Mouse (Mus musculus): ENCODE measurements around the gene Gcnt2.

DNA sequence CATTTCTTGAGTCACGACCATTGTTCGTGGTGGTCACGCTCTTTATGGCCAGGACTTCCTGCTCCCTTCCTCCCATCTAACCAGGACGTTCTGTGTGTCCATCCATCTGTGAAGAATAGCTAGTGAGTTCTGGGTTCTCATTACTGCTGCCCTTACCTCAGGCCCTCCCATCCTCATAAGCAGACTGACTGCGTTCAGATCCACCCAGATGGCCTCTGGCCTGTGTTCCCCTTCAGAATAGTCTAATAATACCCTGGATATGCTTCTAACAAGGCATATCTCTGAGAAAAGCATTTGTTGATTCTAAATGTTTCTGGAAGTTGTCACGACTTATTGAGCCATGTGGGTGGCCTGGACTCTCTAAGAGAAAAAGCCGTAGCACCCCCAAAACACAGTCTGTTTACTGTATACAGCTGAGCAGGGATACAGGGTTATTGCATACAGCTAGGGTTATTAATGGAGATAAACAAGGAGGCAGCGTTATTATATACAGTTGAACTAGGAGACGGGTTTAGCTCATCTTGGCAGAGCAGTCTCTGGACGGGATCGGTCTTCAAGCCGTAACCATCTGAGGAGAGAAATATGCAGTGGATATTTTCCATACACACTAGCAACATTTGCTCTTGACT, 42.4 kb downstream of the Gcnt2 start:
- TF ChIP-seq CTCF (IDR thresholded peaks at IDR 0.05; ENCODE audit: low read depth) (no peak), EP300 (IDR thresholded peaks at IDR 0.05; ENCODE audit: low read depth) (no peak)

All from heart, postnatal 0 days (tissue).